Mouse (Mus musculus) left cerebral cortex, adult 18-20 months (tissue): ENCODE measurements around the gene Phb2. TPM values are rescaled to one million over a fixed set of nuclear protein-coding genes. Genes with fewer than 3 reads are reported as not detected.

Source experiments
- DNase-seq, 2 experiments: peaks; one replicate each; pipeline ENCODE4 v3.0.0; 2021 to 2022; ENCODE audit warnings: low spot score in 2 of 2, mixed read lengths in 1 of 2
- total RNA-seq, 2 experiments: library from RNA; stranded (reverse); gene quantifications; 2 replicates each; pipeline ENCODE4 v1.2.3; 2021

Phb2 gene
- total RNA-seq, 2 experiments from 2014 or later: 115 to 117 TPM

DNA sequence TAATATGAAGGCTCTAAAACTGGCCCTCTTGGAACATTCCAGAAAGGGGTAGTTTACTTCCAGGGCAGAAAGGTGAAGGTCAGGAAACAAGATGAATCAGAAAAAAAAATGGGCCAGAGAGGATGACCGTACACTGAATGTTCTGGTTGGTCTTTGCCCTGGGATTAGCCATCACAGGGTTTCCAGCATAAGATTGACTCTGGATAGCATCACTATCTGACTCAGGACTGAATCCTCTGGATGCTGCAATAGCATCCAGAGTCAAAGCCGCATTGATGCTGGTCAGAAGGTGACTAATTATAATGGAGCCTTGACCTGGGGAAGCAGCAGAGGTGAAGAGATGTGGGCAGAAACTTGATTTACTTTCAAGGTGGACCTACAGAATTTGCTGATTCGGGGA, 23.1 kb upstream of the Phb2 start:
- DNase-seq: no peak

DNA sequence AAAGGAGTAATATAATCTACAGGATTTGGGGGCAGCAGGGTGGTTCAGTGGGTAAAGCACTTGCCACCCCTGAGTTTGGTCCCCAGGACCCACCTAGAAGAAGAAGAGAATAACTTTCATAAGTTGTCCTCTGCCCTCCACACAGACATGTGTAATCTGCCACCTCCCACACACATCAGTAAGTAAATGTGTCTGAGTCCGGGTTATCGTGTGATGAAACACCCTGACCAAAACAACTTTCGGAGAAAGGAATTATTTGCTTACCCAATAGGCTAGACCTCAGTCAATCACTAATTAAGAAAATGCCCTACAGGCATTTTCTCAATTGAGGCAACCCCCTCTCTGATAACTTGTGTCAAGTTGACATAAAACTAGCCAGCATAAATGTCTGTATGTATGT, 21.6 kb upstream of the Phb2 start:
- DNase-seq: no peak

DNA sequence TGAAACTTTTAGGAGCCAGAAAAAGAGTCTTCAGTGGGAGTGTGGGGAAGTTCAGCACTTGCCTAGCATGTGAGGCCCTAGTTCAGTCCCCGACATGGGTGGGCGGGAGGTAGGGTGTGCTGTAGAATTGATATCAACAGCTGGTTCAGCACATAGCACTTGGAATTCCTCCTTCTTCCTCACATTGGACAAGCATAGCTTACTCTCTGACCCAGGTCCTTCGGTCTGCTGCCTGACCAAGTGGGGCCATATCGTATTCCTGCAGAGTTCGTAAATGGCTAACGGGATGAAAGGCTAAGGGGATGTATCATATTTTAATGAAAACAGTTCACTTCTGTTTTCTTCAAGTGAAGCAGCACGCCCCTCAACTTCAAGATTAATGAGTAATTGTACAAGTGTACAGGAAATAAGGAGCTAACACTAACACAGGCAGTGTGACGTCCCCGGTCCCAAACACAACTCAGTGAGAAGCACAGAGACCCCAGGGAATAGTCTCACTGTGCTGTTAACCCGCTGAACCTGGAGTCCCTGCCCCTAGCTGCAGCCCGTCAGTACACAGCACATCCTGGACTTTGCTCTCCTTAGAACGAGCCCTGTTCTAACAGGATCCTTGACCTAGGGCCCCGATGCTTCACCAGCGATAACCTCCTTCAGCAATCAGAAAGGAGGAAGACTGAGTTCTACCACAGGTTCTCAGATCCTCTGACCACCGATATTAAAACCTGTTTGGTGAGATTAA, 18.7 kb upstream of the Phb2 start:
- no peak for DNase-seq

GRCm38 (mm10) chr6:124694166-124694955, 17.8 kb upstream of the Phb2 start:
- peak; percentile 22 to 37 for DNase-seq

DNA sequence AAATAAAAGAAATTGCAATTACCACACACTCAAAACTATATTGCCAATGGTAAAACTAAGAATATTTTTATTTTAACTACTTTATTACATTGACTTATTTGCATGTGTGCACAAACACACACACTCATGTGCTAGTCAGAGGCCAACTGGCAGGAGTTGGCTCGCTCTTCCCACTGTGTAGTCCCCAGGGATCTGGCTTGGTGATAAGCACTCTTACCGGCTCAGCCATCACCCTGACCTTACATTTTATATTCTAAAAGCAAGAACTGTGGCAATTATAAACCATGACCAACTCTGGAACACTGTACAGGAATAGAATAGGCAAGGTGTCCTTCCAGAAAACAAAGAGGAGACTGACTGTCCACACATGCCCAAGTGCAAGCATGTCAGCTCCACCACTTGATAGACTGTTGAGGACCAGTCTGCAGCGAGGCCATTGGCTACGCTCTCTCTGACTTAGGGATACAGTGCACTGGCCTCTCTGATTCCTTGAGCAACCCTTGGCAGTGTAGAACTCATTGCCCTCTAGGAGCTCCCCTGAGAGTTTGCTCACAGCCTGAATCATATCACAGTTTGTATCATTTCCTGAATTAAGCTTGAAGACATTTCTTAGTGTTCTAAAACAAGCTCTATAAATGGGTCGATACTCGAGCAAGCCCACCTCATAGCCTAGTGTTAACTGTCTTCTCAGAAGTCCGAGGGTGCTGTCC, 15.5 kb upstream of the Phb2 start:
- DNase-seq: no peak

DNA sequence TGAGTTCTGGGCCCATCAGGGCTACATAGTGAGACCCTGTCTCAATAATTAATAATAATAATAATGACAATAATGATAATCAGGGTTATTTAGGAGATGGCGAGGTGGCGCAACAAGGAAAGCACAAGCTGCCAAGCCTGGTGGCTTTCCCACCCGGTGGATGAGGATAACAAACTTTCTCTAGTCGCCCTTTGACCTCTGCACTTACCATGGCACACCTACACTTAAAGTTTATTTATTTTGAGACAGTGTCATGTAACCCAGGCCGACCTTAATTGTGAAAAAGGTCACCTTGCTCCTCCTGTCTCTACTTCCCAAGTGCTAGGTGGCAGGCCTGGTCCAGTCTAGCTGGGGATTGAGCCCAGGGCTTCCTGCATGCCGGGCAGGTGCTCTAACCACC, 13.4 kb upstream of the Phb2 start:
- no peak for DNase-seq

- no peak for DNase-seq
These were observed 12.8 kb upstream of the Phb2 start for GRCm38 (mm10) chr6:124699366-124699765.

- DNase-seq: peak; percentile 54 to 70
These were observed 12.1 kb upstream of the Phb2 start for GRCm38 (mm10) chr6:124699962-124700610.

GRCm38 (mm10) chr6:124701338-124701737, 10.8 kb upstream of the Phb2 start:
- no peak for DNase-seq

GRCm38 (mm10) chr6:124702102-124702783, 9.9 kb upstream of the Phb2 start:
- DNase-seq: no peak

DNA sequence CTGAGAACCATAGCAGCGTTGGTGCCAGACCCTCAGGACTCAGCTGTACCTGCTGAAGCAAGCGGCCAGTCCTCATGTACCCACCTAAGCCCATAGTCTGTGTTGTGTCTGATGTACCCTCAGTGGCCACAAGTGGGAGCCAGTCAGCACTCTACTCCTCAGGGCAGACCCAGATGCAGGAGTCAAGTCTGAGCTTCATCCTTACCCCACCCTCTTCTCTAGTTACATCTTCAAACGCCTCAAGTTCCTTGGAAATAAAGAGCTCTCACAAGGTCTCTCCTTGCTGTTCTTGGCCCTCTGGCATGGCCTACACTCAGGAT, 9.4 kb upstream of the Phb2 start:
- peak; percentile 71 to 75 for DNase-seq

- DNase-seq: no peak
These were observed 8.3 kb upstream of the Phb2 start for GRCm38 (mm10) chr6:124703789-124704188.

DNA sequence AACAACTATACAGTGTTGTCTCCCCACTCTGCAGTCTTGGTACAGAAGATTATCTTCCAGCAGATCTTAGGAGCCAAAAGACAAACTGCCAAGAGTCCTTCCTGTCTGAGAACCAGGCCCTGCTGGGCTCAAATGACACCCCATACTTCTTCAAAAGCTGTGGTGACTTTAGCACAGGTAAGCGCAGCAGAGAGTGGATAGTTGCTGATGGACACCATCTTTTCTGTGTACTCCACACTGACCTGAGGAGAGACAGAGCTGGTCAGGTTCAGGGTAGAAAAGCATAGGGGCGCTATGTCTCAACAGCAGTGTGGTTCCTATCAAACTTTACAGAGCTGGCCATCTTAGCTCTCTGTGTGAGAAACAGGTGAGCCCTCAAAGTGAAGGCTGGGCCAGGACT, 7.7 kb upstream of the Phb2 start:
- DNase-seq: no peak

GRCm38 (mm10) chr6:124706061-124706627, 6.0 kb upstream of the Phb2 start:
- DNase-seq: no peak

DNA sequence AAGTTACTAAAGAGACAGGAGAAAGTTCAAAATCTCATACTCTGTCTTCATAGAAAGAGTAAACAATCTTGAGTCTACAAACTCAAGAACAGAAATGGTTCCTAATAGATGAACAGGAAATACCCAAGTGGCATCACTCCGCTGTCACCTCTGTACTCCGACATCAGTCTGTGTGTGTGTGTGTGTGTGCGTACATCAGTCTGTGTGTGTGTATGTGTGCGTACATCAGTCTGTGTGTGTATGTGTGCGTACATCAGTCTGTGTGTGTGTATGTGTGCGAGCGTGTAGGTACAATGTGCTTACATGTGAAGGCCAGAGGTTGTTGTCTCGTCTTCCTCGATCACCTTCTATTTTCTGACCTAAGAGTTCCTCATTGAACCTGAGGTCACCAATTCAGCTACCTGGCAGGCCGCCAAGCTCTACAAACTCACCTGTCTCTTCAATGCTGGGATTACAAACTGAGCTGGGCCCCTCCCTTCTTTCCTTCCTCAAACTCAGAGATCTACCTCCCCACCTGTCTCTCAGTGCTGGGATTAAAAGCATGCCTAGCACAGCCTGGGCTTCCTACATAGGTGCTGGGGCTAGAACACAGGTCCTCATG, 3.7 kb upstream of the Phb2 start:
- no peak for DNase-seq

DNA sequence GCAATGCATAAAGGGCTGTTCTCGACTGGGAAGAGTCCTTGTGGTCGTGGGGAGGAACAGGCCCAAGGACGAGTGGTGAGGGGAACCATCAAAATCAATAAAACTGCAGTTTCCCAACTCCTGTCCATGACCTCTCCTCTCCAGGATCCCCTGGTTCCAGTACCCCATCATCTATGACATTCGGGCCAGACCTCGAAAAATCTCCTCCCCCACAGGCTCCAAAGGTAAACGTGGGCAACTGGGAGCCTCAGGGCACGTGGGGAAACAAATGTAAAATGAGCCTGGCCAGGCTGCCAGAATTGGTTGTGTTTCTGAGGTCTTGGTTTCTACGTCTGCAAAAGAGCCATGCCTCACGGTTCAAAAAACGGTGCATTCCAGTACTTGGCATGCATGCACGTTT, 782 bp downstream of the Phb2 start:
- no peak for DNase-seq

GRCm38 (mm10) chr6:124716864-124717490, 4.8 kb downstream of the Phb2 start:
- peak in 1 of 2 experiments; percentile 36 for DNase-seq

DNA sequence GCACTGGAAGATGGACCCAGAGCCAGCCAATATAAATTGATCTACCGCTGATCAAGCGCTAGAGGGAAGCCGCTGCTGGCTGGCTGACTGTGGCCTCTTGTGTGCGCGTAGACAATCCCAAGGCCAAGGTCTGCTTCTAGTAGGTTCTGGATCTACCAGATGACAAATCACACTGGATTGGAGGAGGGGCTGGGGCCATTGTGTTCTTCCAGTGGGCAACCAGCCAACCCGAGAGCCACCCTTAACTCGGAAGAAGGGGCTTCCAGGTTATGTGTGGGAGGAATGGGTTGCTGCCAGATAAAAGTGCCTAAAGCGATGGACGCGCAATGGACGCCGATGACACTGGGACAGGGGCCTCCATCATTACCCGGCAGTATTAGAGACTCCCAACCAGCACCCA, 5.8 kb downstream of the Phb2 start:
- no peak for DNase-seq

DNA sequence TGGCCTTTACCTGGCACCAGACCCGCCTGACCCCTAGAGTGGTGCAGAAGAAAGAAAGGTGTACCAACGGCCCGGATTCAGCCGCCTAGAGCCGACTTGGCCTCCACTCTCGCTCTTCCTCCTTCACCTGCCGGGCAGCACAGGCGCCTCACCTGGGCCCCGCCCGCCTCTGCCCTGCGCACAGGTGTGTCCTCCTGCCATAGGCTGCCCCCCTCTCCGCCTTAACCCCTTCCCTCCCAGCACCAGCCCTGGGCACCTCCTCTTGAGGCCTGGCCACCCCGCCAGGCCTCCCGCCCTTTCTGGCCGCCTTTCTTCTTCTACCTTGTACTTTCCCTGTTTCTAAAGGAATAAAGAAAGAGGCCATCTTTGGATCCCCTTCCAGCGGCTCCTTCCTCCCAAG, 6.6 kb downstream of the Phb2 start:
- no peak for DNase-seq
